Mouse (Mus musculus): ENCODE data around the gene Asic3. TPM values are rescaled to one million over a fixed set of nuclear protein-coding genes. Genes with fewer than 3 reads are reported as not detected.
A peak's percentile ranks its signal among the peaks of the same experiment; 100 is the strongest.

Asic3 gene
- total RNA-seq, 2 experiments from 2014 or later = 0.36 TPM; not detected in 1

DNA sequence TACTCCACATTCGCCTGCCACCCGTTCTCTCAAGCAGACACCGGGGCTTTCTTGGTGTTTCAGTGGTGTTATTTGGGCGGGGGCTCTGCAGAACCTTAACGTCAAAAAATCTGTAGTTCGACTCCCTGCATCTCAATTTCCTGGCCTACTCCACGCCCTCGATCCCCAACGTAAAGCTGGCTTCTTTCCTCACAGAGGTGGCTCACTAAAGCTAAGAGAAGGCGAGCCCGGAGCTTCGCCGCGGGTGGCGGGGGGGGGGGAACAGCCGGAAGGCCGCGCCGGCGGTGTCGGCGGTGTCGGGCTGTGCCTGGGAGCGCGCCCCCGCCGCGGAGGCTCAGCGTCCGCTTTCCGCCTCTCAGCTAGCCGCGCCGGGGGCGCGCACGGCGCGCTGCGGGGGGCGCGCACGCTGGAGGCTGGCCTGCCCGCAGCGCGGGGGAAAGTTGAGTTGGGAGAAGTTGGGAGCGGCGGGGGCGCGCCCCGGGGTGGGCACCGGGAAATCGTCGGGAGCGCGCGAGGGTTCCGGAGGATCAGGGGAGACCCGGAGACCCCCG lies 11.7 kb downstream of the Asic3 start:
- peak overlapping the region; percentile 74 for H3K4me3 ChIP-seq
- intact Hi-C loops (cut with DNase I) = loop anchor here (2.0 kb wide), 3 partner anchors 20 to 46 kb away; partner anchors contain the start of gene Fastk
- TF ChIP-seq CTCF (IDR thresholded peaks at IDR 0.05) = no peak

DNA sequence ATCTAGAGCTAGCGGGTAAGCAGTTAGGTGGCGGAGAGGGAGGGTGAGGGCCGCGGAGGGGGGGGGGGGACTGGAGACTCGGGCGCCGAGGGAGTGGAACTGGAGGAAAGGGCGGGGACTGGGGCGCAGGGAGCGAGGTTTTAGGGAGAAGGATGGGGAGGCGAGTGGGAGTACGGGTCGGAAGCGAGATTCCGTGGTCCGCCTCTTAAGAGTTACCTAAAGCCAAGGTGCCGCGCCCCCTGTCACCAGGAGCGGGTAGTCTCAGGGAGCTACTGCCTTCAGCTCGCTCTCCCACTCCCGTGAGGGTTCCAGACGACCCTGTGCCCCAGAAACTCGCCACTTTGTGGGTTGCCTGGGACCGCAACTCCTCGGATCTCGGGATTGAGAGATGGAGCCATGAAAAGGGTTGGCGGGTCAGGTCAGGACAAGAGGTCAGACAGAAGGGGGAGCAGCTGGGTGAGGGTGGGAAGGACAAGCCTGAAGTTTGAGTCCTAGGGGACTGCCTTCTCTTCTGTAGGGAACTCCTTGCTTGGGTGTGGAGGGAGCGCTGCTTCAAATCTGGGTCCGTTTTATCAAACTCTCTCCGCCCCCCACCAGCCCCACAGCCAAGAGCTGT lies 12.3 kb downstream of the Asic3 start:
- TF ChIP-seq CTCF (IDR thresholded peaks at IDR 0.05) = no peak; the same call in none of the 2 replicates
- no peak for DNase-seq (ENCODE audit: extremely low spot score in 1 of 2, low spot score in 2 of 2)
- intact Hi-C loops (cut with DNase I) = loop anchor here (2.0 kb wide), 3 partner anchors 19 to 45 kb away; partner anchors contain the start of gene Fastk
- H3K4me3 ChIP-seq = peak overlapping the region; percentile 74
- no peak overlapping the region; the same call in 1 of the 2 replicates for H3K27ac ChIP-seq

More for the DNA sequence above, 11.7 kb downstream of the Asic3 start:
- peak overlapping the region; percentile 93 for H3K27ac ChIP-seq
- DNase-seq (ENCODE audit: extremely low spot score in 1 of 2, low spot score in 2 of 2) = peak; percentile 77 to 81

DNA sequence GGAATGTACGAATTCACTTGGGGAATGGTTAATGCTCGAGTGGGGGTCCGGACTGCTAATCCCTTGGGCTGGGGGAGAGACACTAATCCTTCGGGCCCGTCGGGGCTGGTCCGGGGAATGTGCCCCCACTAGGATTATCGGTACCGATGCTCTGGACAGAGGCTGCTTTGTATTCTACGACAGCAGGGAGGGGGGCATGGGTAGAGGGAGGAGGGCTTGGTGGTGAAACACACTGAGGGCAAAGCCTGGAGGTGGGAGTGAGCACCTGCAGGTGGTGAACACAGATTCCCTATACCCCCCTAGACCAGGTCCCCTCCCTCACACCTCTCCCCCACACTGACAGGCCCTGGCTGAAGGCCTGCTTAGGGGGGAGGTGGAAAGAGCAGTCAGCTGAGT lies 12.8 kb downstream of the Asic3 start:
- Histone ChIP-seq H3K27ac (no peak overlapping the region), H3K4me3 (peak overlapping the region; percentile 74)
- intact Hi-C loops (cut with DNase I) = no loop called here
- TF ChIP-seq CTCF (IDR thresholded peaks at IDR 0.05) = no peak
- no peak for DNase-seq (ENCODE audit: extremely low spot score in 1 of 2, low spot score in 2 of 2)

DNA sequence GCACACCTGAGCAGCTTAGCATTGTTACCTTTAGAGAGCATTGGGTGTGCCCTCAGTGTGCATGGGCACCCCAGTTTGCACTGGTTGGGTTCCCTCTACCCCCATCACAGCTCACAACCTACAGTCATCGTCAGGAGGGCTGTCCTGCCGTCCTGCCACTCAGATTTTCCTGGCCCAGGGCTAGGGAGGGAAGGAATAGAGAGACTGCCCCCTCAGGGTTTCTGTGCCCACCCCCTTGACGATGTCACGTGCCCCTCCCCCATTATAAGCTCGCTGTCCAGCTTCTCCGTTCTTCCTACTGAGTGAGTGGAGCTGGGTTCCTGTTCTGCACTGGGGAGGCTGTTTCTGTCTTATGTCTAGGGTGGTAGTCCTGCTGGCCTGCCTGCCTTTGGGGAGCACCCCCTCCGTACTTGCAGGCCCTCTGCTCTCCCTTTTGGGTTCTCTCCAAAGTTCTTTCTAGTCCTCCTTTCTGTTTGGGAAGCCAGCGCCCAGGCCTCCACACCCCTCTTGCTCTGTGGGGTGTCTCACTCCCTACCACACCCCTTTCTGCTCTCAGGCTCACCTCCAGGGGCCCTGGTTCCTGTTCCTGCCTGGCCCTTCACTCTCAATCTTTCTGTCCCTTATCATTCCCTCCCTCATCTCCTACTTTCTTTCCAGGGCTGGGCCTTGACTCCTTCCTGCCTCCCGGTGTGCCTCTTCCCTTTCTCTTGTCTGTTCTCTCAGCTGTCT lies 13.5 kb downstream of the Asic3 start:
- intact Hi-C loops (cut with DNase I) = no loop called here
- TF ChIP-seq CTCF (IDR thresholded peaks at IDR 0.05) = no peak
- no peak for DNase-seq (ENCODE audit: extremely low spot score in 1 of 2, low spot score in 2 of 2)
- Histone ChIP-seq H3K4me3 (no peak overlapping the region), H3K27ac (no peak overlapping the region)

DNA sequence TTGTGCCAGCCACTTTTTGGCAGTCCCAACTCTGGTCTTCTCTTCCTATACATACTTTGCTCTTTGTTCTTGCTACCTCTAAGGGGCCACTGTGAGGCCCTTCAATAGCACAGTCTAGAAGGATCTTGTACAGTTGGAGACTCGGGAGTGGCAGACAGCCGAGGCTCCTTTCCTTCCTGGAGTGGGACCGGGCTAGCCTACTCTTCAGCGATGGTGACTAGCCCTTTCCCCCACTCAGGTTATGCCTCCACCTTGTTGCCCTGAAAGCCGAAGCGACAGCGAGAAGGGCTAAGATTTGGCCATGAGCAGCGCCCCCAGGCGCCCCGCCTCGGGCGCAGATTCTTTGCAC lies 14.1 kb downstream of the Asic3 start:
- intact Hi-C loops (cut with DNase I) = no loop called here
- H3K27ac ChIP-seq = no peak overlapping the region
- no peak overlapping the region for H3K4me3 ChIP-seq
- no peak for DNase-seq (ENCODE audit: extremely low spot score in 1 of 2, low spot score in 2 of 2)
- no peak for TF ChIP-seq CTCF (IDR thresholded peaks at IDR 0.05)

DNA sequence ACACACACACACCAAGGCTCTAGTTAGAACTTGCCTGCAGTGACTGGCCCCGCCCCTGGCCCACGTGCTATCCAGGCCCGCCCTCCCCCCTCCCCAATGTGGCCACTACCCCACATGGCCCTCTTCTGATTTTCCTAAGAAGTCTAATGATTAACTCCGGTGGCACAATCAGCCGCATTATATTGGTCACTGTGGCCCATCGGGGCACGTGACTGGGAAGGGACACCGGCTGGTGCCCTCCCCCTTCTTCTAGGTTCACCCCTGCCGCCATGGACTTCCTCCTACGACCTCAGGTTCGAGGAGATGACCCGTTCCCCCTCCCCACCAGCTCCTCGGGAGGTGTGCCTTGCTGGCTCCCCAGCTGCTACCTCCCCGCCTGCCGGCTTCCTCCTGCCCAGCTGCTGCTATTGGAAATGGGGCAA lies 14.8 kb downstream of the Asic3 start:
- DNase-seq (ENCODE audit: extremely low spot score in 1 of 2, low spot score in 2 of 2) = no peak
- peak overlapping the region; percentile 48; the same call in 1 of the 2 replicates for H3K27ac ChIP-seq
- TF ChIP-seq CTCF (IDR thresholded peaks at IDR 0.05) = no peak
- intact Hi-C loops (cut with DNase I) = no loop called here
- peak overlapping the region; percentile 14; the same call in 1 of the 2 replicates for H3K4me3 ChIP-seq

DNA sequence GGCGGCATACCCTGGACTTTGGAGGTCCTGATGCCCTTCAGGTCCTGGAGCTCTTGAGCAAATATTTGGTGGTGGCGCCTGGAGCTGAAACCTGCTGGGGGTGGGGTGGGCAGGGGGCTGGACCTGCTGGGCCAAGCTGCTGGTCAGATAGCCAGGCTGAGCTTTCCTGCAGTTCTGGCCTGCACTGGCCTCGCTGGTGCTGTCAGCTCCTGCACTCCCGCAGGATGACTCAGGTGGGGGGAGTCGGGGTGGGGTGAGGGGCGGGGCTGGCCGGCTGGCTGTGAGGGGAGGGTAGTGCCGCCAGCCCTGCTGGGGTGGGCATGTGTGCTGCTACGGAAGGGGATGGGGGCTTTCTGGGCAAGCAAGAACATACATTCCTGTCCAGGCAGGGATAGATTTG lies 15.4 kb downstream of the Asic3 start:
- no peak for DNase-seq (ENCODE audit: extremely low spot score in 1 of 2, low spot score in 2 of 2)
- no peak for TF ChIP-seq CTCF (IDR thresholded peaks at IDR 0.05)
- intact Hi-C loops (cut with DNase I) = no loop called here
- Histone ChIP-seq H3K4me3 (no peak overlapping the region), H3K27ac (no peak overlapping the region)

DNA sequence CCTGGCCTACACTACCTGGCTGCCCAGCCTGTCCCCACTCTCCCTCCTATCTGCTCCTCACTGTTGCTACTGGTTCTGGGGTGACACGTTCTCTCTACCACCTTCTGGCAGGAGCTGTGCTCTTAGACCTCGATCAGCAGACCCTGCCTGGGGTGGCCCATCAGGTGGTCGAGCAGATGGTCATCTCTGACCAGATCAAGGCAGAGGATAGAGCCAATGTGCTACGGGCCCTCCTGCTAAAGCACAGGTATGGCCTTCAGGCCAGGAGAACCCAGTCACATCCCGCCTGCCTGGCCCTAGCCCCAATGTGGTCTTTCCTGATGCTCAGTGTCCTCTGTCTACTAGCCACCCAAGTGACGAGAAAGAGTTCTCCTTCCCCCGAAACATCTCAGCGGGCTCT lies 20.8 kb downstream of the Asic3 start:
- H3K4me3 ChIP-seq = no peak overlapping the region
- H3K27ac ChIP-seq = no peak overlapping the region
- DNase-seq (ENCODE audit: extremely low spot score in 1 of 2, low spot score in 2 of 2) = no peak
- intact Hi-C loops (cut with DNase I) = no loop called here
- no peak for TF ChIP-seq CTCF (IDR thresholded peaks at IDR 0.05)

DNA sequence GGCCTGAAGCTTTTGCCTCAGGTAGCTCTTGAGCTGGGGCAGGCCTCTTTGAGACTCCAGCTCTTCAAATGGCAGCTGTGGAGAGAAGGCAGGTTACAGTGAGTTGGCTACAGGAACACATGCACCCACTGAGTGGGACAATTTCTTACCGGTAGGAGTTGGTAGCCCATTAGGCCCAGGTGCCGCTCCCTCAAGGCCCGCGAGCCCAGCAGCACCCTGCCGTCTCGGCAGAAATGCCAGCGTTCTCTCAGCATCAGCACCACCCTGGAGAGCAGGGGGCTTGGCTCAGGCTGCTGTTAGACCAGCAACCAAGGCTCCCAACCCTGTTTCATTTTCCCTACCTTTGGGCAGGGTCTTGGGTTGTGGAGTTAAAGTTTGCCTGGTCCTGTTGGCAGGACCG lies 28.0 kb downstream of the Asic3 start:
- no peak for DNase-seq (ENCODE audit: extremely low spot score in 1 of 2, low spot score in 2 of 2)
- intact Hi-C loops (cut with DNase I) = no loop called here
- Histone ChIP-seq H3K27ac (no peak overlapping the region), H3K4me3 (no peak overlapping the region)
- no peak for TF ChIP-seq CTCF (IDR thresholded peaks at IDR 0.05)

DNA sequence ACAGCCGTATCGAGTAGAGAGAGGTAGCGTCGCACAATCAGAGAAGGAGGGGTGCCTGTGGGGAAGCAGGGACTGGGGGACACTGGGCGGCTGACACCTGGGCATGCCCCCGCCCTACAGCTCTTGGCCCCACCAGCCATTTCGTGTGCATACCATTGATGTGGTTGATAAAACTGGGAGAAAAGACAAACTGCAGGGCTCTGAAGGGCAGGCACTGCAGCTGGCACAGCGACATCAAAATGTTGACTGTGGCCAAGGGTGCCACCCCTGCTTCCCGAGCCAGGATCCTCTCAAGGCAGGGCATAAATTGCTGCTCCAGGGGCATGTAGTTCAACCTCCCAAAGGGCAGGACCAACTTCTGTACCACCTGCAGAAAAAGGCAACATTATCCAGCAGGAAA lies 28.8 kb downstream of the Asic3 start:
- intact Hi-C loops (cut with DNase I) = no loop called here
- no peak for DNase-seq (ENCODE audit: extremely low spot score in 1 of 2, low spot score in 2 of 2)
- Histone ChIP-seq H3K27ac (no peak overlapping the region), H3K4me3 (no peak overlapping the region)
- no peak for TF ChIP-seq CTCF (IDR thresholded peaks at IDR 0.05)

DNA sequence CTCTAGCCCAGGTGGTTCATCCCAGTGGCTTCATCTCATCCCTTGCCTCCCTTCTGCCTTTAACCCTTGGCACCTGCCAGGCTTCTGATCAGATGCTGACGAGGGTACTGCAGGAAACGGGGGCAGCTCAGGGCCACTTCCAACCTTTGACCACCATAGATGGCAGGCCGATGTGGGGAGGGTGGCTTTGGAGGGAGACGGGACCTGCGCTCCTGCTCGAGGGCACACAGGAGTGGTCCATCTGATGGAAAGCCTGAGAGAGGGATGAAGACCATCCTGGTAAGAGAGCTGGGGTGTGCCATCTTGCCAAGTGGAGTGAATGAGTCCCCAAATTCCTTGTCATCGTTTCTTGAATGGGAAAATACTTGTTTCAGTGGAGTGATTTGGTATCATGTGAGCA lies 30.0 kb downstream of the Asic3 start:
- no peak for DNase-seq (ENCODE audit: extremely low spot score in 1 of 2, low spot score in 2 of 2)
- intact Hi-C loops (cut with DNase I) = no loop called here

DNA sequence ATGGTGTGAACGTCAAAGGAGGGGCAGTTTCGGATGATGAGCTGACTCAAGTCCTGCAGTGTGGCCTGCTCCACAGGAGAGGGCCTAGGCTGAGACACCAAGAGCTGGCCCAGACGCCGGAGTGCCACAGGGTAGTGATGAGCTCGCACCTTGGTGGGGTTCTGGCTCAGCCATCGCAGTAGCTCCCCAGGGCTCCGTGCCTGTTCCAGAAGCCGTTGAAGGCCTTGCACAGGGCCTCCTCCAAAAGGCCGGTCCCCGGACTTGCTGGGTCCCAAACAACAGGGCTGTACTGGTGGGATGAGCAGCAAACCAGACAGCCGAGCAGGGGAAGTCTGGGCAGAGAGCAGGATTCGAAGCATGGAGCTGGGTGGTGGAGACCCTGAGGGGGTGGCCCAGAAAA lies 30.7 kb downstream of the Asic3 start:
- Histone ChIP-seq H3K27ac (peak overlapping the region; percentile 99; the same call in 1 of the 2 replicates), H3K4me3 (peak overlapping the region; percentile 92)
- DNase-seq (ENCODE audit: extremely low spot score in 1 of 2, low spot score in 2 of 2) = no peak
- no peak for TF ChIP-seq CTCF (IDR thresholded peaks at IDR 0.05)
- intact Hi-C loops (cut with DNase I) = loop anchor here (2.0 kb wide), 1 partner anchor 19 kb away; no protein-coding TSS in a partner anchor

More for the DNA sequence above, 30.0 kb downstream of the Asic3 start:
- no peak overlapping the region for H3K27ac ChIP-seq
- H3K4me3 ChIP-seq = no peak overlapping the region
- no peak for TF ChIP-seq CTCF (IDR thresholded peaks at IDR 0.05)

Measured in left cerebral cortex, adult 2 months (tissue).